Mouse (Mus musculus) mature B cell (primary cell): Measurements from ENCODE around the gene Gm5447.

Source experiments
- in situ Hi-C: fragments of 300-500 bp; cut with MboI; formaldehyde crosslinking; loops from 2 replicates; pipeline ENCODE4 v1.14.3; 2019

Gene Gm5447

GRCm38 (mm10) chr13:30973501-30974246, at the start of gene Gm5447, which contains the start of gene Exoc2:
TSS of gene Gm5447 (plus strand) at chr13:30974204.
TSS of gene Exoc2 (minus strand) at chr13:30974093.
- in situ Hi-C loops = no loop called here

- in situ Hi-C loops = no loop called here
Measured at GRCm38 (mm10) chr13:30924269-30924668, 49.7 kb upstream of the Gm5447 start.

DNA sequence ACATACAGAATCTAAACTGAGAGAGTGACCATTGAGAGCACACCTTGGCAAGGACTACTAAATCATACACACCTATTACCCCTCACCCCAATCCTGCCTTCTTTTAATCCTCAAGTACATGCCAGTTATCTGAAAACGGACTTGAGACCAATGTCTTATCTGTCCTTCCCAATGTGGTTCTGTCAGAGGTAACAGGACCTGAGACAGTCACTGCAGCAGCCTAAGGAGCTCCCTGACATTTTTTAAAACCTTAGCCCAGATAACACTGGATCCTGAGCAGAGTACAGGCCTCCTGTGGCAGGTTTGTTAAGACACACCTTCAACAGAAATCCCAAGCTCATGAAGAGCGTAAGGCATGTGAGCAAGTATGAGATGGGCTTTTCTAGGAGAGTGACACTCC, 44.9 kb upstream of the Gm5447 start:
- in situ Hi-C loops = no loop called here

DNA sequence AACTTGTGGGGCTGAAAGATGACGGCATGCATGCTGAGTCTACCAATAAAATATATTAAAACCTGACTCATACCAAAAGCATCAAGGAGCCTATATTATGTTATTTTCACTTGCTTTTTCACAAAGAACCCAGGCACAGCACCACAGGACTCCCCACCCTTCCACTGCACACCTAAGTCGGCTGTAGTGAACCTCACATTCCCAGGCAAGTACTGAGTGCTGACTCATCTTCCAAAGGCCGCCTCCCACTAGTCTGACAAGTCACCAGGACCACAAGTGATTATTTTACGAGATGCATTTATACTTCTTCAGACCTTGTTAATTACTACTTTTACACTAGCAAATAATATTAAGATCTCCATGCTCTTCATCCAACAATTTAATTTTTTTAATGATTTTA, 42.4 kb upstream of the Gm5447 start:
- in situ Hi-C loops = no loop called here

DNA sequence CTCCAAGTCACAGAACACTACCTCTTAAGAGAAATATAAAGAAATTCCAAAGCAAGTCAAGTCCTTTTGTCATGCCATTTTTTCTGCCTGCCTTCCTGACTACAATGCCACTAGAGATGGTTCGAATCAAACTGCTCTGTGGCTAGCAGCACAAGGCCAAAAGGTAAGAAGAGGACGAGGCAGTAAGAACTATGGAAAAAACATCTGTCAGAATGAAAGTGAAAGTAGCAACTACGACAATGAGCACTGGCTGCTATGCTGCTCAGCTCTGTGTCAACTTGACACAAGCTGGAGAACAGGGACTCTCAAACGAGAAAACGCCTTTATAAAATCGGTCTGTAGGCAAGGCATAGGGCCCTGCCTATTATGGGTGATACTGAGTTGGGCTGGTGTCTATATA, 41.0 kb upstream of the Gm5447 start:
- in situ Hi-C loops = no loop called here

DNA sequence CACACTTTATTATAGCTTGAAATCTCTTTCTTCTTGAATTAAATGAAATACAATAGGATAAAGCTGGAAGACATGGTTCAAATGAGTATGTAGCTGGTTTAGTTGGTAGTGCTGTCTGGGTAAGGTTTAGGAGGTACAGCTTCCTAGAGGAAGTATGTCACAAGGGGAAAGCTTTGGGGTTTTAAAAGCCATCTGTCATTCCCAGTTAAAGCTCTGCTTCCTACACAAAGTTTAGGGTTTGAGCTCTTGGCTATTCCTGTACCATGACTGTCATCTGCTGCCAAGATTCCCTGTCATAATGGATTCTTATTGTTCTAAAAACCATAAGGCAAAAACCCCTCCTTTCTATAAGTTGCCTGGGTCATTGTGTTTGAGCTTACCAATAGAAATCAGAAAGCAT, 28.2 kb upstream of the Gm5447 start:
- in situ Hi-C loops = no loop called here

- in situ Hi-C loops = no loop called here
Measured at GRCm38 (mm10) chr13:30947129-30947528, 26.9 kb upstream of the Gm5447 start.

DNA sequence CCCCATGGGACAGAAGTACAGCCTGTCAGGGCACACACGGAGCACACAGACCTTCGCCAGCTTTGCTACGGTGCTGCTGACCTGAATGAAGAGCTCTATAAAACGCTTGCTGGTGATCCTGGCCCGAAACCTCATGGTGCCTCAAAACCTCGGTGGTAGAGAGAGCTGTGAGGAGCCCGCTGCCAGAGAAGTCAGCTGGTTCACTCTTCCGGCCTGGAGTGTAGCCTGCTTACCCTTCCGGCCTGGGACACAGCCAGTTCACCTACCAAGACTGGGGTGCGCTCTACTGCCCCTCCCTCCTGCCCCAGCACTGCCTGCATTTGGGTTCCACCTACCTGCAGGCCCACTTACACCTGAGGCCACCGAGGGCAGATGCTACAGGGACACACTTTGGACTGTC, 26.5 kb upstream of the Gm5447 start, which contains the start of gene Hus1b:
Hus1b (minus strand) TSS at position 220 of the 400 bp plus-strand sequence.
- in situ Hi-C loops = no loop called here

DNA sequence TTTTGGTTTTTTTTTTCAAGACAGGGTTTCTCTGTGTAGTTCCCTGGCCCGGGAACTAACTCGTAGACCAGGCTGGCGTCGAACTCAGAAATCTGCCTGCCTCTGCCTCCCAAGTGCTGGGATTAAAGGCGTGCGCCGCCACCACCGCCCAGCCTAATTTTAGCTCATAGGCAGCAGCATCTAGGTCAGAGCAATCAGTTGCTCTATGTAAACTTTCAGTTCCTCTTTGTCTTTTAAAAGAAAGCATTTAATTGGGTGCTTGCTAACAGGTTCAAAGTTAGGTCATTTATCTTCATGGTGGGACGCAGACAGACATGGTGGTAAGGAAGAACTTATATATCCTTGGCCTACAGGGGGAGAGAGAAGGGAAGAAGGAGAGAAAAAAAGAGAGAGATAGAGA, 24.8 kb upstream of the Gm5447 start:
- in situ Hi-C loops = no loop called here

GRCm38 (mm10) chr13:30952044-30952443, 22.0 kb upstream of the Gm5447 start:
- in situ Hi-C loops = no loop called here

DNA sequence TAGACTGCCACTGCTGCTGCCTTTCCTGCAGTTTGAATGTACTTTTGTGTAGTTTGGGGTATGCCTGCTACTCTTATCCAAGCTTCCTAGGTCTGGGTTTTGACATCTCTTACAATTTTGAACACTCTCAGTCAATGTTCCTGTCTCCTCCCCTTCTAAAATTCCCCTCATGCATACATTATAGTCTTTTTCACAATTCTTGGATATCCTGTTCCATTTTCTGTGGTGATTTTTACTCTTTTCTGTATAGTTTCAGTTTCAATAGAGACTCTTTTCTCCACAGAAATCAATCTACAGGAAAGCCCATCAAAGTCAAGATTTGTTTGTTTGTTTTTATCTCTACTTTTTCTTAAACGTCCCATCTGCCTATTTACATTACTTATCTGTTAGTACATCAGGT, 20.4 kb upstream of the Gm5447 start:
- in situ Hi-C loops = no loop called here

DNA sequence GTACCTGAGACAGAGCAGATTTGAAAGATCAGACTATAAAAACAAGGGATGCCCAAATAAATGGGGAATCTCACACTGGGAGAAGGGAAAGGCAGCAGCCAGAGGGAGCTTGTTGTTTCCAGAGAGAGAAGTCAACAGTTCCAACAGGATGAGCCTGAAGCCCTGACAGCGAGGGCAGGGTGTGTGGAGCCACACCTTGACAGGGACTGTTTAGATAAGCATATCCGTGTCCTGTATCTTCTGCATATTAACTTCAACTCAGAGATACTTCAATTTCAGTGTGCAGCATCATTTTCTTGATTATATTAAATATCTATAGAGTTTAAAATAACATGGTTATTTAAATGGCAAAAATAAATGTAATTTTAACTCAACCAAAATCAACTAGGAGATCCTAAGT, 13.3 kb upstream of the Gm5447 start:
- in situ Hi-C loops = no loop called here

GRCm38 (mm10) chr13:30961932-30962331, 12.1 kb upstream of the Gm5447 start:
- in situ Hi-C loops = no loop called here

DNA sequence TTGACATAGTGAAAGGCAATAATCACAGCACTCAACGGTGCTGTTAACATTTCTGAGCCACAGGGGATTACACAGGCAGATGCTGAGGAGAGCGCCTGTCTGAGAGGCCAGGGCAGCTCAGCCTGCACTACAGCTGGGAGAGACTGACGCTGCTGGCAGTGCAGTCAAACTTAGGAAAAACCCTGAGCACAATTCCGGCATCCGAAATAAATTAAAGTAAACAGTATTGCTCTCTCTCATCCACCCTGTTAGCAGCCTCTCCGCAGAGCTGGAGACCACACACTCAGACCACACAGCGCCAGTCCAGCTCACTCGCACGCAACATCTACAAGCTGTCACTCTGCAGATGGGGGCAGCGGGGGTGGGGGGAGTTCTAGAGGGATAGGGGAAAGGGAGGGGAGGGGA, 7.5 kb upstream of the Gm5447 start:
- in situ Hi-C loops = no loop called here

GRCm38 (mm10) chr13:30968311-30968710, 5.7 kb upstream of the Gm5447 start:
- in situ Hi-C loops = no loop called here

GRCm38 (mm10) chr13:30971047-30971446, 3.0 kb upstream of the Gm5447 start:
- in situ Hi-C loops = no loop called here

DNA sequence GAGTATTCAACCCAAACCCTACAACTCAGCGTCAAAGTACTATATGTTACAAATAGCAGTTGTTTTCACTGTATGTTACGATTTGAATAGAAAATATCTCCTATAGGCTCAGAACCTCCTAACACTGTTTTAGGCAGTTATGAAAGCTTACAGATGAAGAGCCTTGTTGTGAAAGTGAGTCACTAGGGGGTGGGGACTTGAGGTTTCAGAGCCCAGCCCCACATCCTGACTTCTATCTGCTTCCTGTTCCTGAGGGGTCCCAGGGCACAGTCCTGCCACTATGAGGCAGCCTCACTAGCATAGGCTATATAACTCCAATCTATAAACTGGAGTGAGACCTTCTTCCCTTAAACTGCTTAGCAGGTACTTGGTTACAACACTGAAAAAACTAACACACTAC, 1.9 kb upstream of the Gm5447 start:
- in situ Hi-C loops = no loop called here

GRCm38 (mm10) chr13:30974247-30974630, 235 bp downstream of the Gm5447 start:
- in situ Hi-C loops = no loop called here

DNA sequence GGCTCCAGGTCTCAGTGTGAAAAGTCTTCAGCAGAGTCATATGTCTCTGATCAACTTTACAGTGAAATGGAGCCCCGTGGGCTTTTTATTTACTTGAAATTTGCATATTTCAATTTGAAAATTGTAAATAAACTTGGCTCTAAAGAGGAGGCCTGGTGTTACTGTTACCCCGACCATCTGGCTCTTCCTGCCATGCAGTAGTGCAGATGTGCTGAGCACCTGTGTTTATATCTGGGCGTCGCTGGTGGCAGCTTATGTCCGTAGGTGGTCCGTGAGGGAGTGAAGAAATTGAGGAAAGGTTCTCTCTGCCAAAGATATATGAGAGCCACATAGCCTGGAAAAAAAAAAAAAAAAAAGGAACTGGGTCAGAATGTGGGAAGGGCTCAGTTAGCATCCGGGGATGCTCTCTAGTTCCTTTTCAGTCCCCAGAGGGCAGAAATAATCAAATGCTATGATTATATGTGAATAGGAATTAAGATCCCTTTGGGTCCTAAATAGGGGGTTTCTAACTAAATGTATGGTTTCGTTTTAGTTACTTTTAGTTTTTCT, 2.6 kb downstream of the Gm5447 start:
- in situ Hi-C loops = loop anchor here (5.0 kb wide), 1 partner anchor 419 kb away; no protein-coding TSS in a partner anchor

DNA sequence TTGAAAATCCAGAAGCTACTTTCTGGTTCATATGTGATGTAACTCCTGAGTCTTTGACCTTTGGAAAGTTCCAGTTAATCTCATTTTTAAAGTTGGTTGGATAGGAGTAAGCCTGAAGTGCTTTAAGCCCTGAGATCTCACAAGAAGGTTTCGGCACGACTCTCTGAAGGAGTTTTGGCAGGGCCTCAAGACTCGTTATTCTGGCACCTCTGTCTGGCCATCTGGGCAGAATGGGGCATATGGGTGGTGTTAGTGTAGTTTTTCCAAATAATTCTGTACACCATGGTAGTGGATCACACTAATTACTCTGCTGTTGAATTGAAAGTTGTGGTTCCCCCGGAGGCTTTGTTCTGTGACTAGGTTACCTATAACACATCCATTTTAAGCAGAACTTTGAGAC, 4.2 kb downstream of the Gm5447 start:
- in situ Hi-C loops = loop anchor here (5.0 kb wide), 1 partner anchor 421 kb away; no protein-coding TSS in a partner anchor

DNA sequence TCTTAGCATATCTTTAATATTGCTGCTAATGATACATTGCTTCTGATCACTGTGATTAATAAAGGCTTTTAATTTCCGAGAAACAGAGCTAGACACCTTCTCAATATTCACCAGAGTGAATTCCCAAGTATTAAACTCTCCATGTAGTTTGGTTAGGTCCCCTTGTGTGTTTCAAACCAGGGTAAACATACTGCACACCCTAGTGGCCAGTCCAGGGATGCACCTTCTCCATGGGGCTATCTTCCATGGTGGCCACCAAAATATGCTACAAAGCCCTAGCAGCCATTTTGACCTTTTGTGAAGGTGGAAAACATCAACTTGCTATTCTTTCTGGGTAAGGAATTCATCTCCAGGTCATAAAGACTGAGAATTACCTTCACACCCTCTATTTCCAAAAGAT, 7.7 kb downstream of the Gm5447 start:
- in situ Hi-C loops = no loop called here

GRCm38 (mm10) chr13:30985275-30985597, 11.2 kb downstream of the Gm5447 start:
- in situ Hi-C loops = no loop called here

GRCm38 (mm10) chr13:30985598-30986466, 11.8 kb downstream of the Gm5447 start:
- in situ Hi-C loops = no loop called here
